Mouse (Mus musculus) heart, embryonic 14.5 days (tissue): ENCODE measurements at regions not wholly inside any gene's neighbourhood (a gene's known extent, or its start where the extent isn't known, plus 50 kb on each side); places are given as distances from the start of the nearest gene placed in this dataset.

Source experiments
- ATAC-seq: fragments of 200-750 bp; cut with Nextera tagmentation; 2 replicates; pipeline ENCODE4 v1.8.0; 2017; ENCODE audit warnings: low read depth, moderate TSS enrichment; ENCODE audit not compliant: insufficient number of reproducible peaks, insufficient read depth, low FRiP score
- H3K27ac ChIP-seq, 2 experiments: fragments of 200-500 bp in 1 of 2; fragments of 300-500 bp in 1 of 2; sonication (generic) in 1 of 2; replicated peaks in 1 of 2; 2 replicates each; pipeline ENCODE4 v1.5.1; 2012 to 2014; ENCODE audit warnings: low read depth in 2 of 2, low read length in 2 of 2, control low read depth in 1 of 2, mild to moderate bottlenecking in 1 of 2, mixed read lengths in 1 of 2; ENCODE audit not compliant: control insufficient read depth in 1 of 2, insufficient read depth in 1 of 2
- H3K27me3 ChIP-seq: fragments of 300-500 bp; sonication (generic); 2 replicates; pipeline ENCODE4 v1.6.1; 2014; ENCODE audit warnings: mild to moderate bottlenecking, low read length, control low read depth; ENCODE audit not compliant: control insufficient read depth, insufficient read depth
- H3K36me3 ChIP-seq: fragments of 300-500 bp; sonication (generic); 2 replicates; pipeline ENCODE4 v1.6.1; 2014; ENCODE audit warnings: mild to moderate bottlenecking, control low read depth, low read length, mixed read lengths; ENCODE audit not compliant: control insufficient read depth, insufficient read depth
- H3K4me1 ChIP-seq, 2 experiments: fragments of 200-500 bp in 1 of 2; fragments of 300-500 bp in 1 of 2; sonication (generic) in 1 of 2; 2 replicates each; pipeline ENCODE4 v1.6.1; 2012 to 2014; ENCODE audit warnings: low read length in 2 of 2, control low read depth in 1 of 2, mixed read lengths in 1 of 2; ENCODE audit not compliant: control insufficient read depth in 2 of 2, insufficient read depth in 2 of 2
- H3K4me2 ChIP-seq: fragments of 300-500 bp; sonication (generic); 2 replicates; pipeline ENCODE4 v1.6.1; 2014; ENCODE audit warnings: mild to moderate bottlenecking, low read length
- H3K4me3 ChIP-seq, 2 experiments: fragments of 200-500 bp in 1 of 2; fragments of 300-500 bp in 1 of 2; sonication (generic) in 1 of 2; 2 replicates each; pipeline ENCODE4 v1.5.1; 2012 to 2014; ENCODE audit warnings: low read length in 2 of 2, mild to moderate bottlenecking in 2 of 2, control low read depth in 1 of 2, low read depth in 1 of 2, moderate library complexity in 1 of 2; ENCODE audit not compliant: control insufficient read depth in 1 of 2, insufficient read depth in 1 of 2
- H3K9ac ChIP-seq: fragments of 300-500 bp; sonication (generic); 2 replicates; pipeline ENCODE4 v1.6.1; 2014; ENCODE audit warnings: mild to moderate bottlenecking, low read length
- H3K9me3 ChIP-seq: fragments of 300-500 bp; sonication (generic); 2 replicates; pipeline ENCODE4 v1.6.1; 2016; ENCODE audit warnings: low read length, control low read depth; ENCODE audit not compliant: control insufficient read depth
- WGBS: fragments of 180-500 bp; shearing (Covaris S2); extraction: QIAGEN DNeasy Blood & Tissue Kit; methylation state at CpG from one replicate; pipeline ENCODE4 v1.1.7; 2014; 5-methylcytosine and 5-hydroxymethylcytosine counted together

GRCm38 (mm10) chr11:45058658-45059057, 441.5 kb downstream of the Ebf1 start:
- Histone ChIP-seq H3K9me3 (no peaks in the 10 kb centered on the region), H3K27ac (no peak overlapping the region), H3K4me3 (no peak overlapping the region), H3K4me1 (no peaks in the 10 kb centered on the region), H3K9ac (no peak overlapping the region), H3K4me2 (no peak overlapping the region), H3K27me3 (no peaks in the 10 kb centered on the region), H3K36me3 (no peaks in the 10 kb centered on the region)
- no peak for ATAC-seq
- WGBS, result 78% methylated on average over 1 of the region's 1 CpGs

- no peak for ATAC-seq
- Histone ChIP-seq H3K4me1 (no peaks in the 10 kb centered on the region), H3K27ac (no peak overlapping the region), H3K4me3 (no peak overlapping the region), H3K4me2 (no peak overlapping the region), H3K9me3 (no peaks in the 10 kb centered on the region), H3K36me3 (no peaks in the 10 kb centered on the region), H3K9ac (no peak overlapping the region), H3K27me3 (no peaks in the 10 kb centered on the region)
- 72% methylated on average over 3 of the region's 3 CpGs for WGBS
Observed at GRCm38 (mm10) chr11:45066592-45066991, 449.5 kb downstream of the Ebf1 start.

GRCm38 (mm10) chr11:45070280-45070679, 453.2 kb downstream of the Ebf1 start:
- Histone ChIP-seq H3K9ac (no peak overlapping the region), H3K4me2 (no peak overlapping the region), H3K4me1 (no peaks in the 10 kb centered on the region), H3K36me3 (no peaks in the 10 kb centered on the region), H3K4me3 (no peak overlapping the region), H3K27me3 (no peaks in the 10 kb centered on the region), H3K9me3 (no peaks in the 10 kb centered on the region), H3K27ac (no peak overlapping the region)
- no peak for ATAC-seq
- WGBS, result 73% methylated on average over 1 of the region's 1 CpGs

GRCm38 (mm10) chr11:45071195-45071594, 454.1 kb downstream of the Ebf1 start:
- no peak overlapping the region for H3K4me2 ChIP-seq
- H3K9me3 ChIP-seq, result no peaks in the 10 kb centered on the region
- H3K4me3 ChIP-seq, result no peak overlapping the region
- H3K36me3 ChIP-seq, result no peaks in the 10 kb centered on the region
- H3K27me3 ChIP-seq, result no peaks in the 10 kb centered on the region
- no peak overlapping the region for H3K27ac ChIP-seq
- H3K9ac ChIP-seq, result no peak overlapping the region
- H3K4me1 ChIP-seq, result no peaks in the 10 kb centered on the region
- WGBS, result 83% methylated on average over 2 of the region's 2 CpGs
- ATAC-seq, result no peak

GRCm38 (mm10) chr11:45084506-45085037, 467.5 kb downstream of the Ebf1 start:
- no peak for ATAC-seq
- no peaks in the 10 kb centered on the region for H3K27me3 ChIP-seq
- WGBS, result 70% methylated on average over 4 of the region's 4 CpGs
- H3K4me2 ChIP-seq, result no peak overlapping the region
- H3K4me1 ChIP-seq, result no peaks in the 10 kb centered on the region
- H3K4me3 ChIP-seq, result no peak overlapping the region
- H3K36me3 ChIP-seq, result no peaks in the 10 kb centered on the region
- H3K9me3 ChIP-seq, result no peaks in the 10 kb centered on the region
- H3K9ac ChIP-seq, result no peak overlapping the region
- H3K27ac ChIP-seq, result no peak overlapping the region

- no peaks in the 10 kb centered on the region for H3K36me3 ChIP-seq
- H3K4me1 ChIP-seq, result no peaks in the 10 kb centered on the region
- no peak overlapping the region for H3K4me3 ChIP-seq
- H3K27me3 ChIP-seq, result no peaks in the 10 kb centered on the region
- H3K9me3 ChIP-seq, result no peaks in the 10 kb centered on the region
- no peak overlapping the region for H3K9ac ChIP-seq
- H3K27ac ChIP-seq, result no peak overlapping the region
- no peak for ATAC-seq
- H3K4me2 ChIP-seq, result no peak overlapping the region
Observed at GRCm38 (mm10) chr11:45085145-45085544, 468.0 kb downstream of the Ebf1 start.

- Histone ChIP-seq H3K4me3 (no peak overlapping the region), H3K9me3 (no peaks in the 10 kb centered on the region), H3K4me2 (no peak overlapping the region), H3K4me1 (no peaks in the 10 kb centered on the region), H3K27me3 (no peaks in the 10 kb centered on the region), H3K9ac (no peak overlapping the region), H3K27ac (no peak overlapping the region), H3K36me3 (no peaks in the 10 kb centered on the region)
- no peak for ATAC-seq
- WGBS, result 59% methylated on average over 5 of the region's 5 CpGs
Observed at GRCm38 (mm10) chr11:45087186-45087915, 470.2 kb downstream of the Ebf1 start.

- H3K36me3 ChIP-seq, result no peaks in the 10 kb centered on the region
- no peak overlapping the region for H3K9ac ChIP-seq
- no peak for ATAC-seq
- H3K9me3 ChIP-seq, result no peaks in the 10 kb centered on the region
- no peak overlapping the region for H3K4me3 ChIP-seq
- H3K4me1 ChIP-seq, result no peaks in the 10 kb centered on the region
- no peak overlapping the region for H3K4me2 ChIP-seq
- no peaks in the 10 kb centered on the region for H3K27me3 ChIP-seq
- WGBS, result 91% methylated on average over 1 of the region's 1 CpGs
- H3K27ac ChIP-seq, result no peak overlapping the region
Observed at GRCm38 (mm10) chr11:45088286-45088685, 471.2 kb downstream of the Ebf1 start.
